Mouse (Mus musculus) cortical plate, adult 2 months (tissue): ENCODE data around the gene Arl8b.

Experiments used
- CTCF ChIP-seq: fragments of 200-500 bp; IDR thresholded peaks from 2 replicates; pipeline ENCODE4 v1.5.1; 2011; ENCODE audit warnings: mild to moderate bottlenecking, control low read depth, low read length; ENCODE audit not compliant: insufficient read depth; ENCODE audit errors: extremely low read depth
- POLR2A ChIP-seq: fragments of 200-500 bp; IDR thresholded peaks from 2 replicates; pipeline ENCODE4 v1.6.1; 2011; ENCODE audit warnings: mild to moderate bottlenecking, low read length, control low read depth; ENCODE audit not compliant: insufficient read depth; ENCODE audit errors: extremely low read depth

- TF ChIP-seq CTCF (no peak), POLR2A (no peak)
Observed at GRCm38 (mm10) chr6:108752395-108752794, 30.5 kb upstream of the Arl8b start.
